Mouse (Mus musculus) stomach, embryonic 16.5 days (tissue): Measurements from ENCODE around the gene Olfr806. TPM values are rescaled to one million over a fixed set of nuclear protein-coding genes. Genes with fewer than 3 reads are reported as not detected.

ENCODE experiments used
- ATAC-seq: fragments of 200-750 bp; cut with Nextera tagmentation; 2 replicates; pipeline ENCODE4 v1.8.0; 2017; ENCODE audit warnings: moderate number of reproducible peaks, moderate TSS enrichment; ENCODE audit not compliant: insufficient read depth, low FRiP score
- H3K27ac ChIP-seq: fragments of 300-500 bp; sonication (generic); 2 replicates; pipeline ENCODE4 v1.5.1; 2014; ENCODE audit warnings: low read length
- H3K27me3 ChIP-seq: fragments of 300-500 bp; sonication (generic); 2 replicates; pipeline ENCODE4 v1.6.1; 2014; ENCODE audit warnings: low read length, control low read depth, mixed read lengths; ENCODE audit not compliant: control insufficient read depth, insufficient read depth
- H3K36me3 ChIP-seq: fragments of 300-500 bp; sonication (generic); 2 replicates; pipeline ENCODE4 v1.6.1; 2014; ENCODE audit warnings: low read length; ENCODE audit not compliant: control insufficient read depth, insufficient read depth
- H3K4me1 ChIP-seq: fragments of 300-500 bp; sonication (generic); 2 replicates; pipeline ENCODE4 v1.6.1; 2014; ENCODE audit warnings: low read length, control low read depth, mixed read lengths; ENCODE audit not compliant: control insufficient read depth, insufficient read depth
- H3K4me2 ChIP-seq: fragments of 300-500 bp; sonication (generic); 2 replicates; pipeline ENCODE4 v1.6.1; 2014; ENCODE audit warnings: low read depth, low read length, mixed read lengths
- H3K4me3 ChIP-seq: fragments of 300-500 bp; sonication (generic); replicated peaks from 2 replicates; pipeline ENCODE4 v1.5.1; 2014; ENCODE audit warnings: mild to moderate bottlenecking, low read length
- H3K9ac ChIP-seq: fragments of 300-500 bp; sonication (generic); 2 replicates; pipeline ENCODE4 v1.6.1; 2014; ENCODE audit warnings: low read length
- H3K9me3 ChIP-seq: fragments of 300-500 bp; sonication (generic); replicated peaks from 2 replicates; pipeline ENCODE4 v1.6.1; 2016; ENCODE audit warnings: low read length, control low read depth; ENCODE audit not compliant: control insufficient read depth
- WGBS: fragments of 180-500 bp; shearing (Covaris S2); extraction: QIAGEN DNeasy Blood & Tissue Kit; methylation state at CpG from one replicate; pipeline ENCODE4 v1.1.7; 2014; 5-methylcytosine and 5-hydroxymethylcytosine counted together
- polyA plus RNA-seq: library from polyadenylated mRNA; unstranded; fragments of >200 nt; fragmentation: Nextera tagmentation; extraction: Ambion mirVana; gene quantifications from 2 replicates; pipeline ENCODE4 v1.2.1, GENCODE M21; 2015

Gene Olfr806
- not detected in 2 replicates for polyA plus RNA-seq

- H3K4me1 ChIP-seq = no peaks in the 10 kb centered on the region
- no peak within 1 kb of the TSS for H3K4me2 ChIP-seq
- no peak within 1 kb of the TSS for H3K27ac ChIP-seq
- no peak within 1 kb of the TSS for H3K9ac ChIP-seq
- no peak for ATAC-seq
- no peak within 1 kb of the TSS for H3K4me3 ChIP-seq
- no peaks in the 10 kb centered on the region for H3K36me3 ChIP-seq
- no peaks in the 10 kb centered on the region for H3K9me3 ChIP-seq
- H3K27me3 ChIP-seq = no peaks in the 10 kb centered on the region
These were observed at the start of gene Olfr806 for GRCm38 (mm10) chr10:129741821-129742220. Olfr806 (minus strand) TSS chr10:129741921.

GRCm38 (mm10) chr10:129778123-129778522 is 36.4 kb upstream of the Olfr806 start:
- Histone ChIP-seq H3K27ac (no peak overlapping the region), H3K4me3 (no peak overlapping the region), H3K9me3 (no peaks in the 10 kb centered on the region), H3K27me3 (no peaks in the 10 kb centered on the region), H3K4me1 (no peaks in the 10 kb centered on the region), H3K4me2 (no peak overlapping the region), H3K9ac (no peak overlapping the region), H3K36me3 (no peaks in the 10 kb centered on the region)
- no peak for ATAC-seq

GRCm38 (mm10) chr10:129774338-129774737 is 32.6 kb upstream of the Olfr806 start, which contains the start of gene Olfr809:
Olfr809 (plus strand) TSS chr10:129774638.
- H3K27ac ChIP-seq = no peak within 1 kb of the TSS
- H3K36me3 ChIP-seq = no peaks in the 10 kb centered on the region
- H3K9ac ChIP-seq = no peak within 1 kb of the TSS
- H3K4me2 ChIP-seq = no peak within 1 kb of the TSS
- H3K9me3 ChIP-seq = no peaks in the 10 kb centered on the region
- ATAC-seq = no peak
- no peaks in the 10 kb centered on the region for H3K4me1 ChIP-seq
- no peaks in the 10 kb centered on the region for H3K27me3 ChIP-seq
- H3K4me3 ChIP-seq = no peak within 1 kb of the TSS

DNA sequence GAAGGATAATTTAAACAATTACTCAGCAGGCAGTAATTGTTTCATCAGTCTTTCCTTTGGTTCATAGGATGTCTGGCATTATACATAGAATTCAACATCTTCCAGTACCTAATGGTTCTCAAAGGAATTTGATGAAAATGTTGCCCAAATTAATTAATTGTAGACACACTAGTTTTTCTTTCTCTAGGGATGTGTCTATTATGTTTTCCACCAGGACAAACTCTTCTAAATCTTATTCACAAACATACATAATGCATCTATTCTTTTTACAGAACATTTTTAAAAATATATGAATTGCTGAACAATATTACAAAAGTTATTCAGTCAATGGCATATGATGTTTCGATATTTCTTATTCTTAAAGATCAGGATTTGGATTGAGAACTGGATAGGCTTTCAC is 23.5 kb upstream of the Olfr806 start, which contains the start of gene Olfr808:
TSS of gene Olfr808 (plus strand) at position 301 of the 400 bp plus-strand sequence.
- no peak within 1 kb of the TSS for H3K27ac ChIP-seq
- H3K4me1 ChIP-seq = no peaks in the 10 kb centered on the region
- WGBS = 92% methylated on average over 1 of the region's 1 CpGs
- H3K9ac ChIP-seq = no peak within 1 kb of the TSS
- H3K27me3 ChIP-seq = no peaks in the 10 kb centered on the region
- no peak within 1 kb of the TSS for H3K4me2 ChIP-seq
- no peaks in the 10 kb centered on the region for H3K9me3 ChIP-seq
- H3K4me3 ChIP-seq = no peak within 1 kb of the TSS
- H3K36me3 ChIP-seq = no peaks in the 10 kb centered on the region
- ATAC-seq = no peak

DNA sequence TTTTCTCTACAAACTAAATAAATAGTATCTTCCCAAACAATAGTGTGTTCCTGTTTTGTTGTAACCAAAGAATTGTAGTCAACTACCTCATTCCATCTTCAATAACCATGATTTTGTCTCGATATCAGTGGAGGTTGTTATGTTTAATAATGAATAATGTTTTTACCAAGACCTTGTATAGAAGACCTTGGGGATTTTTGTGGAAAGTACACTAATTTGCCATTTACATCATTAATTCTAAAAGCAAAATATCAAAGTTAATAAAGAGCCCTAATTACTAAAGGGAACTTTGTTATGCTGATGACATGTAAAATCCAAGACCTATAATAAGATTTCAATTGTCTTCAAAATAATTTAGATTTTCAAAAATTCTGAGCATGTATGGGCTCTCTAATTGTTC is 16.0 kb upstream of the Olfr806 start, which contains the start of gene Olfr807:
TSS of gene Olfr807 (minus strand) at position 101 of the 400 bp plus-strand sequence.
- H3K27ac ChIP-seq = no peak within 1 kb of the TSS
- no peak within 1 kb of the TSS for H3K4me2 ChIP-seq
- no peak within 1 kb of the TSS for H3K4me3 ChIP-seq
- no peaks in the 10 kb centered on the region for H3K4me1 ChIP-seq
- no peaks in the 10 kb centered on the region for H3K27me3 ChIP-seq
- H3K9me3 ChIP-seq = no peaks in the 10 kb centered on the region
- H3K9ac ChIP-seq = no peak within 1 kb of the TSS
- no peaks in the 10 kb centered on the region for H3K36me3 ChIP-seq
- no peak for ATAC-seq
- 92% methylated on average over 1 of the region's 1 CpGs for WGBS

- no peak for ATAC-seq
- 94% methylated on average over 2 of the region's 2 CpGs for WGBS
- H3K27me3 ChIP-seq = no peaks in the 10 kb centered on the region
- no peaks in the 10 kb centered on the region for H3K9me3 ChIP-seq
- H3K27ac ChIP-seq = no peak within 1 kb of the TSS
- H3K36me3 ChIP-seq = no peaks in the 10 kb centered on the region
- H3K4me2 ChIP-seq = no peak within 1 kb of the TSS
- H3K4me1 ChIP-seq = no peaks in the 10 kb centered on the region
- H3K4me3 ChIP-seq = no peak within 1 kb of the TSS
- H3K9ac ChIP-seq = no peak within 1 kb of the TSS
These were observed 12.4 kb downstream of the Olfr806 start, which contains the start of gene Olfr805 for GRCm38 (mm10) chr10:129729275-129729674. Olfr805 (minus strand) TSS chr10:129729375.

DNA sequence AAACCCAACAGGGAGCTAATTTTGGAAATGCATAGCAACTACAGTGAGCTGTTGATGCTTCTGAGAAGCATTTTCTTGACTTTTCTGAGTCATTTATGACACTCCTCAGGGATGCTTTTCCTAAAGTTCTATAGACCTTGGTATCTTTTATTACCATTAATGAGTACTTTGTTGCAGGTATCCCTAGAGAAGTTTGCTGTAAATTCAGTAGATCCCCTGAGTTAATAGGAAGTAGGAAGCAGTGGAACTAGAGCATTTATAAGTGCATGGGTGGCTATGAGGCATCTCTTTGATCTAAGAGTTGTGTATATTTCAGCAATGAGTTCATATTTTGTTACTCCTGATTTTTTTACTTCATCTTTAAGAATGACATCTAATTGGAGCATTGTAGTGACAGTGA is 38.8 kb downstream of the Olfr806 start, which contains the start of gene Olfr804:
TSS of gene Olfr804 (plus strand) at position 301 of the 400 bp plus-strand sequence.
- Histone ChIP-seq H3K36me3 (no peaks in the 10 kb centered on the region), H3K27me3 (no peaks in the 10 kb centered on the region), H3K27ac (no peak within 1 kb of the TSS), H3K4me3 (no peak within 1 kb of the TSS), H3K4me2 (no peak within 1 kb of the TSS), H3K4me1 (no peaks in the 10 kb centered on the region), H3K9me3 (no peaks in the 10 kb centered on the region), H3K9ac (no peak within 1 kb of the TSS)
- ATAC-seq = no peak

- no peaks in the 10 kb centered on the region for H3K9me3 ChIP-seq
- no peaks in the 10 kb centered on the region for H3K27me3 ChIP-seq
- no peaks in the 10 kb centered on the region for H3K4me1 ChIP-seq
- WGBS = 73% methylated on average over 2 of the region's 2 CpGs
- ATAC-seq = no peak
- no peak within 1 kb of the TSS for H3K27ac ChIP-seq
- H3K4me2 ChIP-seq = no peak within 1 kb of the TSS
- no peaks in the 10 kb centered on the region for H3K36me3 ChIP-seq
- H3K4me3 ChIP-seq = no peak within 1 kb of the TSS
- no peak within 1 kb of the TSS for H3K9ac ChIP-seq
These were observed 47.5 kb downstream of the Olfr806 start, which contains the start of gene Olfr803 for GRCm38 (mm10) chr10:129694186-129694585. Olfr803 (minus strand) TSS chr10:129694286.

- no peak within 1 kb of the TSS for H3K27ac ChIP-seq
- H3K36me3 ChIP-seq = no peaks in the 10 kb centered on the region
- H3K4me2 ChIP-seq = no peak within 1 kb of the TSS
- 30% methylated on average over 1 of the region's 1 CpGs for WGBS
- no peaks in the 10 kb centered on the region for H3K4me1 ChIP-seq
- H3K9me3 ChIP-seq = no peaks in the 10 kb centered on the region
- H3K9ac ChIP-seq = no peak within 1 kb of the TSS
- ATAC-seq = no peak
- H3K27me3 ChIP-seq = no peaks in the 10 kb centered on the region
- no peak within 1 kb of the TSS for H3K4me3 ChIP-seq
These were observed 53.7 kb downstream of the Olfr806 start, which contains the start of gene Olfr802 for GRCm38 (mm10) chr10:129688069-129688468. Olfr802 (minus strand) TSS chr10:129688169.
